Mouse (Mus musculus) lung, embryonic 16.5 days (tissue): ENCODE data around the gene Gm266. TPM values are rescaled to one million over a fixed set of nuclear protein-coding genes. Genes with fewer than 3 reads are reported as not detected.
A peak's percentile ranks its signal among the peaks of the same experiment; 100 is the strongest.

Experiments
- ATAC-seq: fragments of 200-750 bp; cut with Nextera tagmentation; 2 replicates; pipeline ENCODE4 v1.8.0; 2017; ENCODE audit warnings: low read depth, mild to moderate bottlenecking, moderate library complexity
- H3K27ac ChIP-seq: fragments of 300-500 bp; sonication (generic); 2 replicates; pipeline ENCODE4 v1.5.1; 2014; ENCODE audit warnings: mild to moderate bottlenecking, control low read depth, low read length
- H3K27me3 ChIP-seq: fragments of 300-500 bp; sonication (generic); 2 replicates; pipeline ENCODE4 v1.6.1; 2014; ENCODE audit warnings: low read depth, low read length, mixed read lengths; ENCODE audit not compliant: control insufficient read depth, insufficient read depth
- H3K36me3 ChIP-seq: fragments of 300-500 bp; sonication (generic); 2 replicates; pipeline ENCODE4 v1.6.1; 2014; ENCODE audit warnings: low read length; ENCODE audit not compliant: control insufficient read depth, insufficient read depth
- H3K4me1 ChIP-seq: fragments of 300-500 bp; sonication (generic); replicated peaks from 2 replicates; pipeline ENCODE4 v1.6.1; 2014; ENCODE audit warnings: low read length, mixed read lengths; ENCODE audit not compliant: control insufficient read depth, insufficient read depth
- H3K4me2 ChIP-seq: fragments of 300-500 bp; sonication (generic); 2 replicates; pipeline ENCODE4 v1.6.1; 2014; ENCODE audit warnings: low read depth, low read length, control low read depth
- H3K4me3 ChIP-seq: fragments of 300-500 bp; sonication (generic); 2 replicates; pipeline ENCODE4 v1.5.1; 2014; ENCODE audit warnings: mild to moderate bottlenecking, low read length, control low read depth
- H3K9ac ChIP-seq: fragments of 300-500 bp; sonication (generic); 2 replicates; pipeline ENCODE4 v1.6.1; 2014; ENCODE audit warnings: low read length, control low read depth
- H3K9me3 ChIP-seq: fragments of 300-500 bp; sonication (generic); 2 replicates; pipeline ENCODE4 v1.6.1; 2016; ENCODE audit warnings: low read length; ENCODE audit not compliant: control insufficient read depth
- WGBS: fragments of 180-500 bp; shearing (Covaris S2); extraction: QIAGEN DNeasy Blood & Tissue Kit; methylation state at CpG from one replicate; pipeline ENCODE4 v1.1.7; 2014; 5-methylcytosine and 5-hydroxymethylcytosine counted together
- polyA plus RNA-seq: library from polyadenylated mRNA; unstranded; fragments of >200 nt; fragmentation: Nextera tagmentation; extraction: Ambion mirVana; gene quantifications from 2 replicates; pipeline ENCODE4 v1.2.1, GENCODE M21; 2015

The Gm266 gene
- polyA plus RNA-seq, 1 experiment from 2014 or later, result 3.9 TPM

- Histone ChIP-seq H3K4me3 (no peak overlapping the region), H3K9ac (no peak overlapping the region), H3K27me3 (peaks cover 15% of the 10 kb centered on the region), H3K9me3 (no peaks in the 10 kb centered on the region), H3K4me2 (no peak overlapping the region), H3K27ac (no peak overlapping the region), H3K4me1 (peaks cover 3% of the 10 kb centered on the region; the same call in 1 of the 2 replicates), H3K36me3 (no peaks in the 10 kb centered on the region)
- WGBS, result 78% methylated on average over 5 of the region's 5 CpGs
- no peak for ATAC-seq
Measured at GRCm38 (mm10) chr12:111437222-111437900, 48.3 kb downstream of the Gm266 start.

DNA sequence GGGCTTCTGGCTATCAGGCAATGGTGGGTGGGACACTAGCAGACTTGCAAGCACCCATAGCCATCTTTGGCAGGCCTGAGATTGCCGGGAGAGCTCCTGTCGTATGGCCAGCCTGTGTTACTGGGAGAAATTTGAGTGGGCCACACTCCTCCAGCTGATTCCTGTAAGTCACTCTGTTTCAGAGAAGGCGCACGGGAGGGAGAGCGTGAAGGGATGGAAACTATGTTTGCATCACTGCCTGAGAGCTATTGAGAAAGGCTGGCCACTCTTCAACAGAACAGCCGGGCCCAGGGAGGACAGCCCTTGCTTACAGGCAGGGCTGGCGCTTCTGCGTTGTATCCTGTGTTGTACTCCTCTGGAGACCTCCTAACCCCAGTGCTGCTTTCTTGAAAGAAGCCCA lies 49.0 kb downstream of the Gm266 start:
- Histone ChIP-seq H3K27ac (no peak overlapping the region), H3K9me3 (no peaks in the 10 kb centered on the region), H3K9ac (no peak overlapping the region), H3K27me3 (peaks cover 8% of the 10 kb centered on the region), H3K4me1 (no peaks in the 10 kb centered on the region; the same call in 1 of the 2 replicates), H3K4me3 (no peak overlapping the region), H3K36me3 (no peaks in the 10 kb centered on the region), H3K4me2 (no peak overlapping the region)
- 44% methylated on average over 8 of the region's 8 CpGs for WGBS
- peak; percentile 34; the same call in 1 of the 2 replicates for ATAC-seq

GRCm38 (mm10) chr12:111436170-111436569 lies 49.5 kb downstream of the Gm266 start:
- Histone ChIP-seq H3K4me1 (no peaks in the 10 kb centered on the region; the same call in 1 of the 2 replicates), H3K4me3 (no peak overlapping the region), H3K4me2 (no peak overlapping the region), H3K9ac (no peak overlapping the region), H3K27me3 (peaks cover 6% of the 10 kb centered on the region; the same call in 1 of the 2 replicates), H3K9me3 (no peaks in the 10 kb centered on the region), H3K27ac (no peak overlapping the region), H3K36me3 (no peaks in the 10 kb centered on the region)
- 86% methylated on average over 3 of the region's 3 CpGs for WGBS
- no peak for ATAC-seq

DNA sequence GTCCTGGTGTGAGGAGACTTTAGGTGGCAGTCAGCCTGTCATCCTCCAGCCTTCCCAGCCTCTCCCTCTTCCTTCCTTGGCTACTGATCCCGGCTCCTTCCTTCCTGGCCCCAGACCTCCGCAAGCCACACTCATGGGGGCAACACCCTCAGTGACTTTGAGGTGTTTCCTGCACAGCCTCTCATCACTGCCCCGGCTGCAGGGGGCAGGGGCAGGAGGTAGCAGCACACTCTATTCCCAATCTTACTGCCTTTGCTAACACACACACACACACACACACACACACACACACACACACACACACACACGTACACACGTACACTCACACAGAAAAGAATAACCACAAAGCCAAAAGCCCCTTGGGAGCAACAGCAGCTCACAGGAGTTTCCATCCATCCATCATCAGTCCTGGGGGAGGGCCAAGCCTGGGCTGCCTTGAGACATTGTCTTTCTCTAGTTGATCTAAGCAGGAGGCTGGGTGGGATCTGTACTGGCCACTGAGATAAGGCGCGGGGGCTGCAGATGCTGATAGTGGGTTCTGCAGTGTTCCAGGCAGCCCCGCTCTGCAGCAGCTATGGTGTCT lies 50.8 kb downstream of the Gm266 start:
- no peak overlapping the region for H3K9ac ChIP-seq
- H3K4me1 ChIP-seq, result peaks cover 13% of the 10 kb centered on the region
- H3K4me3 ChIP-seq, result no peak overlapping the region
- ATAC-seq, result peak; percentile 47
- H3K4me2 ChIP-seq, result no peak overlapping the region
- no peaks in the 10 kb centered on the region for H3K36me3 ChIP-seq
- no peaks in the 10 kb centered on the region for H3K9me3 ChIP-seq
- peaks cover 15% of the 10 kb centered on the region for H3K27me3 ChIP-seq
- H3K27ac ChIP-seq, result peak overlapping the region; percentile 82
- WGBS, result 20% methylated on average over 8 of the region's 8 CpGs

Other genes starting within 250 kb of the Gm266 start
- 0.44 and 0.69 TPM in 2 replicates for gene Amn, start 214.7 kb downstream of the Gm266 start, polyA plus RNA-seq
- 34.4 and 36.1 TPM in 2 replicates for gene Cdc42bpb, start 108.1 kb downstream of the Gm266 start, polyA plus RNA-seq
- 0.79 and 0.80 TPM in 2 replicates for gene Lbhd2, start 79.0 kb downstream of the Gm266 start, polyA plus RNA-seq
- 13.0 and 14.5 TPM in 2 replicates for gene Exoc3l4, start 68.8 kb downstream of the Gm266 start, polyA plus RNA-seq
- gene Tnfaip2, start 43.4 kb downstream of the Gm266 start, polyA plus RNA-seq, result 4.0 and 6.9 TPM in 2 replicates
- gene Eif5, start 52.2 kb upstream of the Gm266 start, polyA plus RNA-seq, result 390 and 418 TPM in 2 replicates
- 23.5 and 24.0 TPM in 2 replicates for gene Mark3, start 88.7 kb upstream of the Gm266 start, polyA plus RNA-seq
- gene Ckb, start 186.5 kb upstream of the Gm266 start, polyA plus RNA-seq, result 210 and 218 TPM in 2 replicates
- gene Trmt61a, start 192.3 kb upstream of the Gm266 start, polyA plus RNA-seq, result 7.0 and 7.2 TPM in 2 replicates
- gene Bag5, start 227.4 kb upstream of the Gm266 start, polyA plus RNA-seq, result 50.2 and 50.7 TPM in 2 replicates
- gene Apopt1, start 227.4 kb upstream of the Gm266 start, polyA plus RNA-seq, result 45.7 and 47.0 TPM in 2 replicates